Mouse (Mus musculus): Measurements from ENCODE around the gene Fnip2. TPM values are rescaled to one million over a fixed set of nuclear protein-coding genes. Genes with fewer than 3 reads are reported as not detected.

The Fnip2 gene
- polyA plus RNA-seq, 1 experiment = 2.5 TPM

DNA sequence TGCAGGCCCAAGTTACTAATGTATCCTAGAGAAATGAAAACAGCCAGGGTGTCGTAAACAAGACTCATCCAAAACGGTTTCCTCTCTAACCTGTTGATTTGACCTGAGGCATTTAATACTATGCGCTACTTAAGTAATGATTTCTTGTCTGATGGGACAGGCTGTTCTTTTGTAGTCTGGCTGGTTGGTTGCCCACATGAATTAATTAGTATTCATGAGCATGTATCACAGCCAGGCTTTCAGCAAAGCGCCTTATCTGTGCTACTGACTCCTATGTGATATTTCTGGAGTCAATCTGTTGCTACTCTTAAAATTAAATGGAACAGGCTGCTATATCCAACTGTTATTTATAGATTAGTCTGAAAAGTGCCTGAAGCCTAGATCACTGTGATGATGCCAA, 92.7 kb downstream of the Fnip2 start:
- no peaks in the 10 kb centered on the region for H3K27me3 ChIP-seq (ENCODE audit: control insufficient read depth, insufficient read depth, insufficient read length)
- no peak overlapping the region for H3ac ChIP-seq (ENCODE audit: control insufficient read depth, insufficient read length)
- H3K4me3 ChIP-seq = no peak overlapping the region
- H3K79me2 ChIP-seq (ENCODE audit: control insufficient read depth, insufficient read depth) = no peaks in the 10 kb centered on the region
- no peak overlapping the region for H3K4me2 ChIP-seq (ENCODE audit: low read depth)
- TF ChIP-seq POLR2A (IDR thresholded peaks at IDR 0.05; ENCODE audit: insufficient read length, low read depth) (no peak), SRF (IDR thresholded peaks at IDR 0.05; ENCODE audit: control insufficient read depth, insufficient read length, low read depth) (no peak), MAX (IDR thresholded peaks at IDR 0.05; ENCODE audit: low read depth) (no peak), MYOD1 (IDR thresholded peaks at IDR 0.05; ENCODE audit: control insufficient read depth in 1 of 3, insufficient read length in 2 of 3, low read depth in 2 of 3) (no peak), CEBPB (IDR thresholded peaks at IDR 0.05; ENCODE audit: insufficient read depth, poor library complexity, severe bottlenecking) (no peak), REST (IDR thresholded peaks at IDR 0.05; ENCODE audit: insufficient read depth, insufficient read length) (no peak), TCF3 (IDR thresholded peaks at IDR 0.05; ENCODE audit: insufficient read length, low read depth) (no peak)
- peaks cover 3% of the 10 kb centered on the region for H3K36me3 ChIP-seq (ENCODE audit: control insufficient read depth, insufficient read depth)

GRCm38 (mm10) chr3:79472362-79472761, 95.2 kb downstream of the Fnip2 start:
- Histone ChIP-seq H3K27me3 (ENCODE audit: control insufficient read depth, insufficient read depth, insufficient read length) (no peaks in the 10 kb centered on the region), H3K4me2 (ENCODE audit: low read depth) (no peak overlapping the region), H3K4me3 (no peak overlapping the region), H3ac (ENCODE audit: control insufficient read depth, insufficient read length) (no peak overlapping the region), H3K79me2 (ENCODE audit: control insufficient read depth, insufficient read depth) (no peaks in the 10 kb centered on the region), H3K36me3 (ENCODE audit: control insufficient read depth, insufficient read depth) (peaks cover 9% of the 10 kb centered on the region)
- TF ChIP-seq MYOG (IDR thresholded peaks at IDR 0.05; ENCODE audit: control insufficient read depth in 1 of 3, insufficient read depth in 1 of 3, insufficient read length in 2 of 3, low read depth in 2 of 3) = no peak
- no peak for TF ChIP-seq POLR2A (IDR thresholded peaks at IDR 0.05; ENCODE audit: insufficient read length, low read depth)
- no peak for TF ChIP-seq TCF12 (IDR thresholded peaks at IDR 0.05; ENCODE audit: insufficient read depth, poor library complexity, severe bottlenecking)
- TF ChIP-seq E2F4 (IDR thresholded peaks at IDR 0.05; ENCODE audit: insufficient read depth) = no peak
- TF ChIP-seq USF1 (IDR thresholded peaks at IDR 0.05; ENCODE audit: low read depth) = no peak
- TF ChIP-seq POLR2AphosphoS2 (IDR thresholded peaks at IDR 0.05; ENCODE audit: insufficient read length, low read depth) = no peak
- TF ChIP-seq CEBPB (IDR thresholded peaks at IDR 0.05; ENCODE audit: insufficient read depth, poor library complexity, severe bottlenecking) = no peak
- TF ChIP-seq REST (IDR thresholded peaks at IDR 0.05; ENCODE audit: insufficient read depth, insufficient read length) = no peak
- TF ChIP-seq TCF3 (IDR thresholded peaks at IDR 0.05; ENCODE audit: insufficient read length, low read depth) = no peak
- no peak for TF ChIP-seq MAX (IDR thresholded peaks at IDR 0.05; ENCODE audit: low read depth)
- no peak for TF ChIP-seq SRF (IDR thresholded peaks at IDR 0.05; ENCODE audit: control insufficient read depth, insufficient read length, low read depth)
- TF ChIP-seq MYOD1 (IDR thresholded peaks at IDR 0.05; ENCODE audit: control insufficient read depth in 1 of 3, insufficient read length in 2 of 3, low read depth in 2 of 3) = no peak

DNA sequence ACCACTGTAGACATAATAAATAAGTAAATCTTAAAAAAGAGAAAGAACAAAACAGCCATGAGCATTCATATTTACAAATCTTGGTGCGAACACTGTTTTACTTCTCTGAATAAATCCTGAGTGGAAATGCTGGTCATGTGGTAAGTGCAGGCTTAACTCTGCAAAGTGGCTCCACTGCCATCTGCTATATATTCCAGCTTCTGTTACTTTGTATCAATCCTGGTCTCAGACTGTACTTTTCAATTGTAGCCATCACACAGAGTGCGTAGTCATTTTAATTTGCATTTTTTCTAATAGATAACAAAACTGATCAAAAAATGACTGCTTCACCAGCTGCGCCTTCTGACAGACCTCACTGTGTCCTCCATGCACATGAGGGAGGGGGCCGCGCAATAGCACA, 98.2 kb downstream of the Fnip2 start:
- no peak overlapping the region for H3K4me3 ChIP-seq
- no peaks in the 10 kb centered on the region for H3K79me2 ChIP-seq (ENCODE audit: control insufficient read depth, insufficient read depth)
- TF ChIP-seq POLR2A (IDR thresholded peaks at IDR 0.05; ENCODE audit: insufficient read length, low read depth) (no peak), E2F4 (IDR thresholded peaks at IDR 0.05; ENCODE audit: insufficient read depth) (no peak), TCF12 (IDR thresholded peaks at IDR 0.05; ENCODE audit: insufficient read depth, poor library complexity, severe bottlenecking) (no peak), POLR2AphosphoS2 (IDR thresholded peaks at IDR 0.05; ENCODE audit: insufficient read length, low read depth) (no peak), MYOD1 (IDR thresholded peaks at IDR 0.05; ENCODE audit: control insufficient read depth in 1 of 3, insufficient read length in 2 of 3, low read depth in 2 of 3) (no peak), SRF (IDR thresholded peaks at IDR 0.05; ENCODE audit: control insufficient read depth, insufficient read length, low read depth) (no peak), REST (IDR thresholded peaks at IDR 0.05; ENCODE audit: insufficient read depth, insufficient read length) (no peak), MYOG (IDR thresholded peaks at IDR 0.05; ENCODE audit: control insufficient read depth in 1 of 3, insufficient read depth in 1 of 3, insufficient read length in 2 of 3, low read depth in 2 of 3) (no peak), USF1 (IDR thresholded peaks at IDR 0.05; ENCODE audit: low read depth) (no peak), TCF3 (IDR thresholded peaks at IDR 0.05; ENCODE audit: insufficient read length, low read depth) (no peak), CEBPB (IDR thresholded peaks at IDR 0.05; ENCODE audit: insufficient read depth, poor library complexity, severe bottlenecking) (no peak), MAX (IDR thresholded peaks at IDR 0.05; ENCODE audit: low read depth) (no peak)
- peaks cover 14% of the 10 kb centered on the region for H3K36me3 ChIP-seq (ENCODE audit: control insufficient read depth, insufficient read depth)
- no peaks in the 10 kb centered on the region for H3K27me3 ChIP-seq (ENCODE audit: control insufficient read depth, insufficient read depth, insufficient read length)
- no peak overlapping the region for H3ac ChIP-seq (ENCODE audit: control insufficient read depth, insufficient read length)
- H3K4me2 ChIP-seq (ENCODE audit: low read depth) = no peak overlapping the region

DNA sequence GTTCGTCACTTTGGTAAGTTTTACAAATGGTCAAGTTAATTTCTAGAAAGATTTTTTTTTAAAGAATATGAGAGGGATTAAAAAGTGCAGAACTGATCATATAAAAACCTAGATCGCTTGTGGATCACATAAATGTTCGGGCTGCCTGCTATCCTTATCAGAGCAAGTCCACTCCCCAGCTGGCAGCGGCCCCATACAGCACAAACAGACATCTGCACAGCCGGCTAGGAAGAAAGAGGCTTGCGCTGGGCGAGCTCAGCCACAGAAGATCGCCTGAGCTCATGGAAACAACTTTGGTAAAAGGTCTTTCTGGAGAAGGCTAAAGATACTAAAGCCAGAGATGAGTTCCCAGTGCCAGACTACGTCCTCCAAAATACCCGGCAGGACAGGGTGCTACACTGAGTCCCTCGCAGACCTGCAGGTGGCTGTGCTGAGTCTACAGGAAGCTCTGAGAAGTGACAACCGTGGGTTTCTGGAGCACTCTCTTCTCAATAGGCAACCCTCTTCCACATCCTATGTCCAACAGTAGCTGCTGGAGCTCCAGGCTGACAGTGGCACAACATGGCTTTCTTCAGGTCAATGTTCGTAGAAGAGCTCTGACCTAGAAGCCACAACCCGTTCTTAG, 108.8 kb downstream of the Fnip2 start:
- TF ChIP-seq CEBPB (IDR thresholded peaks at IDR 0.05; ENCODE audit: insufficient read depth, poor library complexity, severe bottlenecking) (no peak), E2F4 (IDR thresholded peaks at IDR 0.05; ENCODE audit: insufficient read depth) (no peak), MAX (IDR thresholded peaks at IDR 0.05; ENCODE audit: low read depth) (no peak), MYOD1 (IDR thresholded peaks at IDR 0.05; ENCODE audit: control insufficient read depth in 1 of 3, insufficient read length in 2 of 3, low read depth in 2 of 3) (no peak), TCF12 (IDR thresholded peaks at IDR 0.05; ENCODE audit: insufficient read depth, poor library complexity, severe bottlenecking) (no peak), POLR2AphosphoS2 (IDR thresholded peaks at IDR 0.05; ENCODE audit: insufficient read length, low read depth) (no peak), SRF (IDR thresholded peaks at IDR 0.05; ENCODE audit: control insufficient read depth, insufficient read length, low read depth) (no peak), MYOG (IDR thresholded peaks at IDR 0.05; ENCODE audit: control insufficient read depth in 1 of 3, insufficient read depth in 1 of 3, insufficient read length in 2 of 3, low read depth in 2 of 3) (no peak), POLR2A (IDR thresholded peaks at IDR 0.05; ENCODE audit: insufficient read length, low read depth) (no peak), REST (IDR thresholded peaks at IDR 0.05; ENCODE audit: insufficient read depth, insufficient read length) (no peak), USF1 (IDR thresholded peaks at IDR 0.05; ENCODE audit: low read depth) (no peak), TCF3 (IDR thresholded peaks at IDR 0.05; ENCODE audit: insufficient read length, low read depth) (no peak)
- Histone ChIP-seq H3K4me2 (ENCODE audit: low read depth) (no peak overlapping the region), H3K36me3 (ENCODE audit: control insufficient read depth, insufficient read depth) (peaks cover 7% of the 10 kb centered on the region), H3K4me3 (no peak overlapping the region), H3K27me3 (ENCODE audit: control insufficient read depth, insufficient read depth, insufficient read length) (no peaks in the 10 kb centered on the region), H3ac (ENCODE audit: control insufficient read depth, insufficient read length) (no peak overlapping the region), H3K79me2 (ENCODE audit: control insufficient read depth, insufficient read depth) (no peaks in the 10 kb centered on the region)

Measured in myocyte (in vitro differentiated cells).